In the genomic region with DNA sequence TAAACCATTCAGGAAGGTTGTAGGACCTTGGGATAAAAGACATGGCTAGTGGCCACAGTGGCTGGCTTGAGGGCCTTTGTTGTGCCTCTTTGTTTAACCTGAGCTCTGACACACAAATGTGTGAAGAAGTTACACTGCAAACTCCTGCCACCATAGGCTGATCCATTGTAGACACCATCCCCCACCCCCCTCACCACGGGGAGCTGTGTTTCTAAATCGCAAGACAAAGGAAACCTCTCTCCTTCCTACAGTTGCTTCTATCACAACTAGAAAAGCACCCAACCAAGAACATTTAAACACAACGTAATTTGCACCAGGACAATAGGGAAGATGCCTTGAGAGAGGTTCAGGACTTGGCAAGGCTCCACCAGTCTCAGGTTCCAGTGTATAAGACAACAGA, we compare ENCODE assay signal across 26 mouse cellular contexts.
"Had no signal": no experiment of that assay in that cellular context is flagged by ENCODE, and none has a peak within 500 bp of the region (broad histone marks: within the 10 kb centered on the region; RNA-seq: fewer than 3 reads in every experiment).

No protein-coding gene starts in this region.

- H3K4me2 ChIP-seq: heart, embryonic 13.5 days; heart, embryonic 15.5 days; hindbrain, embryonic 13.5 days; hindbrain, embryonic 15.5 days; kidney, embryonic 15.5 days; limb, embryonic 13.5 days; limb, embryonic 15.5 days; liver, embryonic 12.5 days had no signal

- ATAC-seq: hindbrain, postnatal 0 days; intestine, embryonic 16.5 days; liver, embryonic 12.5 days had no signal

- H3K27me3 ChIP-seq: heart, embryonic 13.5 days; heart, embryonic 15.5 days; hindbrain, embryonic 13.5 days; hindbrain, embryonic 15.5 days; kidney, embryonic 15.5 days; limb, embryonic 13.5 days; limb, embryonic 15.5 days; liver, embryonic 12.5 days had no signal

- H3K36me3 ChIP-seq: heart, embryonic 10.5 days; heart, embryonic 13.5 days; heart, embryonic 15.5 days; hindbrain, embryonic 13.5 days; hindbrain, embryonic 15.5 days; kidney, embryonic 15.5 days; limb, embryonic 13.5 days; limb, embryonic 15.5 days; liver, embryonic 12.5 days had no signal

- H3K27ac ChIP-seq: heart, embryonic 10.5 days; heart, embryonic 13.5 days; heart, embryonic 15.5 days; hindbrain, embryonic 13.5 days; hindbrain, embryonic 15.5 days; hindbrain, postnatal 0 days; kidney, embryonic 15.5 days; kidney, postnatal 0 days; layer of hippocampus, adult 2 months; limb, embryonic 13.5 days; limb, embryonic 15.5 days; liver, embryonic 12.5 days; liver, embryonic 14.5 days had no signal

- H3K4me3 ChIP-seq: heart, embryonic 10.5 days; heart, embryonic 13.5 days; heart, embryonic 15.5 days; hindbrain, embryonic 13.5 days; hindbrain, embryonic 15.5 days; kidney, embryonic 15.5 days; layer of hippocampus, adult 2 months; limb, embryonic 13.5 days; limb, embryonic 15.5 days; liver, embryonic 12.5 days had no signal

- H3K4me1 ChIP-seq: heart, embryonic 10.5 days; heart, embryonic 13.5 days; heart, embryonic 15.5 days; hindbrain, embryonic 13.5 days; hindbrain, embryonic 15.5 days; kidney, embryonic 15.5 days; limb, embryonic 13.5 days; limb, embryonic 15.5 days; liver, embryonic 12.5 days had no signal

- H3K9me3 ChIP-seq: heart, embryonic 10.5 days; heart, embryonic 13.5 days; heart, embryonic 15.5 days; hindbrain, embryonic 13.5 days; hindbrain, embryonic 15.5 days; kidney, embryonic 15.5 days; limb, embryonic 13.5 days; limb, embryonic 15.5 days; liver, embryonic 12.5 days had no signal

- DNase-seq: gastrocnemius, postnatal 14 days; gastrocnemius, postnatal 36 days; heart, postnatal 14 days; heart, postnatal 36 days; kidney, adult 11 months; kidney, adult 2 months; kidney, adult 9 months; kidney, postnatal 25 days; kidney, postnatal 4 days; layer of hippocampus, adult 9-11 months; layer of hippocampus, postnatal 36 days; left cerebral cortex, postnatal 4 days had no signal

- H3K9ac ChIP-seq: heart, embryonic 13.5 days; heart, embryonic 15.5 days; hindbrain, embryonic 13.5 days; hindbrain, embryonic 15.5 days; kidney, embryonic 15.5 days; limb, embryonic 13.5 days; limb, embryonic 15.5 days; liver, embryonic 12.5 days; liver, embryonic 14.5 days had no signal
